Mouse (Mus musculus) 416B (cell line): ENCODE results near the gene Itpkc.

Source experiments
- DNase-seq: peaks from one replicate; pipeline ENCODE4 v3.0.0; 2011; ENCODE audit warnings: low read depth

Gene Itpkc

GRCm38 (mm10) chr7:27237527-27237926, 9.1 kb upstream of the Itpkc start:
- DNase-seq = peak; percentile 31

DNA sequence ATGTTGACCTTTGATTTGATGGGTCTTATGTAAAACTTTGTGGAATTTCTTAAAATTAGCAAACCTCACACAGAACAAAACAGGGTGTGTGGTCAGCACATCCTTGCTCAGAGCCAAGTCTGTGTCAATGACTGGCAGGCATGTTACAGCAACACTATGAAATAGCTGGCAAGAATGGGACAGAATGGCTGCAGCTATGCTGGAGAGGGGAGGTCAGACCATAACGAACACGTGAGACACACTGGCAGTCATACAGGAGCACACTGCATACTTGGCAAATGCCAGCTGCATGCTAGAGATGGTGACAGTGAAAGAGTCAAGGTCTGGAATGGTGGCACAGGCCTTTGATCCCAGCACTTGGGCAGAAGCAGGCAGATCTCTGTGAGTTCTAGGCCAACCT, 7.3 kb upstream of the Itpkc start:
- no peak for DNase-seq

DNA sequence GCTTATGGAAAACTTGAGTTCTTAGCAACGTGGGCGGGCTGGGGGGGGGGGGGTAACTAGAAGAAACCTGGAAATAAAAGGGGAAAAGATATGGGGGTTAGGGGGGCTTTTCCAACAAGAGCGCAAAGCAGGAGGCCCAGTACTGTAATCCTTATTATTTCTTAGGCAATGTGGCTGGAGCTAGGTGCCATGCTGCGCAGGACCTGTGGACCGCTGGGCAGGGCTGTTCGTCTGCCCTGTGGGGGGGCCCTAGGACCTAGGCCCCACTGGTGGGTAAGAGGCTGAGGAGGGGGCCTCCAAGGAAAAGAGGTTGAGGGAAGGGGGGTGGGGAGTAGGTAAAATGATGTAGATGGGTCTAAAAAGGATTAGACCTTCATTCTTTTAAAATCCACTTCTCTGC, 4.8 kb upstream of the Itpkc start:
- no peak for DNase-seq

DNA sequence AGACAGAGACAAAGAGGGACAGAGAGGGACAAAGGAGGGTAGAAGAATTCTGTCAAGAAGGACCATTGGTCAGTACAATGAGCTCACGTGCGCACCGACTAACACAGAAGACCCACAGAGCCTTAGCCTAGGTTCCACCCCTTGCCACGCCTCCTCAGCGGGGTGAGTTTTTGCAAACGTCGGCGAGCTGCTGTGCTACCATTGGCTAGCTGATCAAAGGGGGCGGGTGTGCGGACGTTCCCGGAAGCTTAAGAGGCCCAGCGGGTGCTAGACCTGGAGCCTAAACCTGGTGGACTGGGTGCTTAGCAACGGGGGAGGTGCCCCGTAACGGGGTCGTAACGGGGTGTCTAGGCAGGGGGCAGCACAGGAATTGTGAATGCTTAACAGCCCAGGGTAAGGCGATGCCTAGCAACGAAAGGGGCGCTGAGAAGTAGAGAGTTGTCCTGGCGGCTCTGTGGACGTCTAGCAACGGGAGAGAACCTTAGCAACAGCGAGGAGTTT, 4.4 kb upstream of the Itpkc start, which contains the start of gene Coq8b:
Gene Coq8b, plus strand, starts transcription at position 243 of the 501 bp plus-strand sequence.
- DNase-seq = peak; percentile 97

DNA sequence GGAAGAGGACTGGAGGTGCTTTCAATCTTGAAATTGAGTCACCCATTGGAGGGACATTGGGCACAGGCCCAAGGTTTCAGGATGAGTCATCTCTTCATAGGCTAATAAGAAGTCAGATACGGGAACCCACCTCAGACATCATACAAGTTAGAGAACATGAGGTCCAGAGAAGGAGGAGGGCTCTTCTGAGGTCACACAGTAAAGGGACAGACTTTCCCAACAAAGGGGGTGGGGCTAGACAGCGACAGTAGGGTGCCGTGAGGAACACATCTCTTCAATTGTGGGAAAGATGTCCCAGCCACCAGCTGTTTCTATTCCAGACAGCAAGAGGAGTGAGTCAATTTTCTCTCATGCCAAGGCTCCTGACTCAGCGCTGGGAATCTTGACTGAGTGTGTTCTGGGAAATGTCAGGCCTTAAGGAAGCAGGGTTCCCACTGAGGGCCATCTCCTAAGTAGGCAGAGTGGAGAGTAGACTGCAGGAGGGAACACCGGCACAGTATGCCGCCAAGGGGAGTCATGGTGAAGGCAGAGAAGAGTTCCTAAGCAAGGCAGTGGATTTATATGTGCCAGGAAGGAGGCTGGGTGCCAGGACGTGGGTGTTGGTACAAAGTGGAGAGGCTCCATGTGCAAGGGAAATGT, 3.4 kb upstream of the Itpkc start:
- peak; percentile 85 for DNase-seq

GRCm38 (mm10) chr7:27230781-27231180, 2.3 kb upstream of the Itpkc start:
- no peak for DNase-seq

DNA sequence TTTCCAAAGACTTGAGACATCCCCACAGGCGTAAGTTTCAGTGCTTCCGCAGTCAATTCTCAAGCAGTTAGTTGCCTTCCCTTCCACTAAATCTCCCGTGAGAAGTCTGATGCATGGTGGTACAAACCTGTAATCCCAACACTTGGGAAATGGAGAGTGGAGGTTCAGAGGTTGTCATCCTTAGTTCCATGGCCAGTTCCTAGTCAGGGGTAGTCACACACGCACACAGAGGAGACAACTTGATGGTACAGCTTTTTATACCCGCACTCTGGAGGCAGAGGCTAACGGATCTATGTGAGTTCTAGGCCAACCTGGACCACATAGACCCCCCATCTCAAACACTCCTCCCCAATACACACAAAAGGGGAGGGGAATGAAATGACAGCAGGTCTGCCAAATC, 404 bp upstream of the Itpkc start:
- DNase-seq = no peak

DNA sequence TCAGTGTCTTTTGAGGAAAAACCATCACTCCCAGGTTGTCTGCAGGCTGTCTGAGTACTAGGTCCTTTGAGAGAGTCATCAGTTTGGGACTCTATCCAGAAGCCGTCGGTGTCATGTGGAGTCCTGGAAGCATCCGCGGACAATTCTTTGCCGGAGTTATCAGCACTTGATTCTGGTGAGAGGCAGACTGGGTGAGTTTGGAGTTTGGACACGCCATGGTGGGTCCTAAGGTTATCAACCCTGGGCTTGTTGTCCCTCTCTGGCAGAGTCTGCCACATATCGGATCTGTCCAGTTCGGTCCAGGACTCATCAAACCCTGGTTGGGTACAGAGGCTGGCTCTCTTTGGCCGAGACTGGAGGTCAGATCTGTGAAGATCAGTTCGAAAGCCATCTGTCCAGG, 785 bp downstream of the Itpkc start:
- no peak for DNase-seq

GRCm38 (mm10) chr7:27227276-27227675, 1.2 kb downstream of the Itpkc start:
- no peak for DNase-seq

DNA sequence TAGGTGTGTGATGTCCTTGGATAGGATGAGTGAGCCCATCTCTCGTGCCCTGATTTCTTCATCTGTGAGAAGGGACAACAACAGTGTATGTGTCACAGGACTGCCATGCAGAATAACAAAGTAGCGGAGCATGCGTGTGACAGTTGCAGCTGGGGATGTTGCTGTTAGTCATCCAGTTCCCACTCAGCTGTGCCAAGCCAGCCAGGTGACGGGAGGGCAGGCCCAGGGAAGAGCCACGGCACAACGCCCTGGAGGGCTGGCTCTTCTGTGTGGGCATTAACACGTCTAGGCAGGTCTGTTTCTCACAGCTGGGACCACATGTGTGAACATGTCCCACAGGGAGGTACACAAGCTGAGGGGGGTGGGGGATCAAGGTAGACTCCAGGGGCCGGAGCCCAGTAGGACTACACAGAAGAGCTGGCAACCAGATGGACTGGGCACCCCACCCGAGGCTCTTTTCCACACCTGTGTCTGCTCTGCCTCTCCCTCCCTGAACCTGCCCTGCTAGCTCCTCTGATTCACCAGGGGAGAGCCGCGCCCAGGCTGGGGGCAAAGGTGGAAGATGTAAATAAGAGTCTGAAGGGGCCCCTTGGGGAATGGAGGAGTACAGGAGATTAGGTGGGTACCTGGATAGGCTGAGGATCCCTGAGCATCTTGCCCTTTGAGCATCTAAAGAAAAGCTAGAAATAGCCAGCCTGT, 3.4 kb downstream of the Itpkc start:
- DNase-seq = no peak

DNA sequence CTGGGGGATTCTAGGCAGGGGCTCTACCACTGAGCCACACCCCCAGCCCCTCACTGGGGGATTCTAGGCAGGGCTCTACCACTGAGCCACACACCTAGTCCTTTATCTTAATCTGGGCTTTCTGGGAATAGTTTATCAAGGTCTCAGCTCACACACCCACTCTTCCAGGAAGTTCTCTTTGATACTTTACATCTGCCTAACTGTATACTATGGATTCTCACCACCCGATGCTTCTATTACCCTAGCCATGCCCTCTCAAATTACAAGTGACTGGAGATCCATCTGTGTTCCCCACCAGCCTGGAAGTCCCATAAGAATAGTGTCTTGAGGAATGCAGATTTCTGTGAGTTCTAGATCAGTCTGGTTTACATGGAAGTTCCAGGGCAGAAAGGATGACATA, 5.9 kb downstream of the Itpkc start:
- no peak for DNase-seq

- DNase-seq = no peak
These were observed 6.5 kb downstream of the Itpkc start for GRCm38 (mm10) chr7:27221939-27222338.

GRCm38 (mm10) chr7:27219937-27220336, 8.5 kb downstream of the Itpkc start:
- no peak for DNase-seq

- DNase-seq = no peak
These were observed 9.9 kb downstream of the Itpkc start for GRCm38 (mm10) chr7:27218586-27218985.

DNA sequence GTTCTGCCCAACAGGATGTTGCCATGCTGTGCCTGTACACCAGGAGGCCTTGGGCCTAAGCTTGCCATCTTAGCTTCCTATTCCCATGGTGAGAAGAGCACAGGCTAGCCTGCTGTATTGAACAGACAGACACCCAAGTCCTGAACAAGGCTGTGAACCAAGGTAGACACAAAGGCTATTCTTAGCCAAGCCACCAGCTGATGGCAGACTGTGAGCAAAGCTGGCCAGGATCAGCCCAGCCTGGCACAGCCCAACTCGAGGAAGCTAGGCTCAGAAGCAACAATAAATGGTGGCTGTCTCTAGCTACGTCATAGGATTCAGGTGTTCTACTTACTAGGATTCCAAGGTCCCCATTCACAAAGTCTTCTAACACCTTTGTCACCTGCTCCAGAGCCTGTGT, 15.8 kb downstream of the Itpkc start:
- DNase-seq = no peak

DNA sequence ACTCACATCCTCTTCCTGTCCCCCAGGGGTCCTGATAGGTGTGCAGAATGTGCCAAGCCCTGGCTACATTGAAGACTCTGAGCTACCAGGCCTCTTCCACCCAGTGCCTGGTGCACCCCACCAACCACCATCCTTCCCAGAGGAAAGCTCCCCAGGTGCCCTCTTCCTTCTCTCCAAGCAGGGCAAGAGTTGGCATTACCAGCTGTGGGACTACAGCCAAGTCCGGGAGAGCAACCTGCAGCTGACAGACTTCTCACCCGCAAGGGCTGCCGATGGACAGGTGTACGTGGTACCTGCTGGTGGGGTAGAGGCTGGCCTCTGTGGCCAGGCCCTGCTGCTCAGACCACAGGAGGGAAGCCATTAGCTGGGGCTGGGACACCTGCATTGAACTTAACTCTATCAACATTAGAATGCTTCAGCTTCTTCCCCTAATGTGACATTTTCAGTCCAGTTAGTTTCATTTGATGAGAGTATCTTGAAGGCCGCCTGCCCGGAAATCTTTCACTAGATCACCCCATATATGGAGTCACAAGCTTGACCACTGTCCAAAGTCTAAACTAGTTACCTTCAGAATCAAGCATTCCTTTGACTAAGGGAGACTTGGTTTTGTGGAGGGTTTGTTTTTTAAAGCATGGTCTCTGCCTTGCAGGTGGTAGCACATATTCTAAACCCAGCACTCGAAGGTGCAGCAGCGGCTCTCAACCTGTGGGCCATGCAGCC, 24.6 kb downstream of the Itpkc start:
- DNase-seq = no peak

DNA sequence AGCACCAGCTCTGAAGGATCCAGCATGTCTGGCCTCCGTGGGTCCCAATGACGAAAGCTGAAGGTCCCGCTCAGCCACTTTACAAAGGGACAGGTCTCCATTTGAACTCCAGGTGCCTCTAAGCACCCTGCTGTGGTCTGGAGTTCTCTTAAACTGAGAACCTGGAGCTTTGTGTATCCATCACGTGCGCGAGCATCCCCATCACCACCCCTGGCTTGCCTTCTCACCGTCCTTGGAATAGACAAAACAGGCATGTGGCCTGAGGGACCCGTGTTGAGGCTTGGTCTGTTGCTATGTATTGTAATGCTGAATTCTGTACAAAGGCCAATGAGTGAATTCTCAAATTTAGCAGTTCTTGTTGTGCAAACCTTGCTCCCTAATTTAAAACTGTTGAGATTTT, 29.7 kb downstream of the Itpkc start:
- DNase-seq = no peak

DNA sequence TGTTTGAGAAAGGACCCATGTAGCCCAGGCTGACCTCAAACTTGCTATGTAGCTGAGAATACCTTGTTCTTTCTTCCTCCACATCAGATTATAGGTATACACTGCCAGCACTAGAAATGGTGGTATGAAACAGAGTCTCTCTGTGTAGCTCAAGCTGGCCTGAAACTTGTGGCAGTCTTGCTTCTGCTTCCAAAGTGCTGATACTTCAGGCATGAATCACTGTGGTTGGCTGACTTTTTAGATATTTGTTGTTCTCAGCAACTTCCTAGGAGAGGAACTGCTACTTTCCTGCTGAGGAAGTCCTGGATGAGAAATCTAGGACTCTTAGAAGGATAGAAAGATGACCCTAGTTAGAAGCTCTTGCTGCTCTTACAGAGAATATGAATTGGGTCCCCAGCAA, 30.1 kb downstream of the Itpkc start:
- no peak for DNase-seq

GRCm38 (mm10) chr7:27197634-27198033, 30.8 kb downstream of the Itpkc start:
- DNase-seq = no peak

GRCm38 (mm10) chr7:27197136-27197535, 31.3 kb downstream of the Itpkc start:
- DNase-seq = no peak

- DNase-seq = peak; percentile 100
These were observed 32.5 kb downstream of the Itpkc start, which contains the start of the genes BC024978 and Snrpa for GRCm38 (mm10) chr7:27195681-27196611. Gene BC024978 (plus strand): TSS chr7:27195781. Gene Snrpa (minus strand): TSS chr7:27196271.

DNA sequence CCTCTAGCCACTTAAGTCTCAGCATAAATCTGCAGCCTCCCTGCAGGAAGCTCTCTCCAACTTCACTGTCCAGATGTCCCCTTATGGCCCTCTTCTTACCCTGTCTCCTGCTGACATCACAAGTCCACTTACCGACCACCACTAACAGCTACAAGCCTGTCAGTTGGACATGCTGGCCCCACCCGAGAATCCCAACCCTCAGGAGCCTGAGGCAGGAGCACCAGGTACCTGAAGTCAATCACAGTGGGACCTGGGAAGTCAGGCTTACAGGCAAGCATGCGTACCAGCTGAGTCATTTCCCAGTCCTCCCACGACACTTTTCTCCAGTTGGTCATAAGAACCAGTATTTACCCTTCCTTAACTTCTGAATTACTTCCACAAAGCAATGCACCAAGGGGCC, 34.7 kb downstream of the Itpkc start:
- peak; percentile 29 for DNase-seq
